Mouse (Mus musculus) embryonic facial prominence, embryonic 13.5 days (tissue): Measurements from ENCODE around the gene Aimp2. TPM values are rescaled to one million over a fixed set of nuclear protein-coding genes. Genes with fewer than 3 reads are reported as not detected.

ENCODE experiments used
- ATAC-seq: fragments of 200-750 bp; cut with Nextera tagmentation; 2 replicates; pipeline ENCODE4 v1.8.0; 2017; ENCODE audit warnings: low read depth; ENCODE audit not compliant: insufficient number of reproducible peaks, insufficient read depth, low FRiP score, low TSS enrichment
- H3K27ac ChIP-seq: fragments of 300-500 bp; sonication (generic); 2 replicates; pipeline ENCODE4 v1.5.1; 2015; ENCODE audit warnings: moderate library complexity, mild to moderate bottlenecking, inconsistent platforms
- H3K27me3 ChIP-seq: fragments of 300-500 bp; sonication (generic); 2 replicates; pipeline ENCODE4 v1.6.1; 2015; ENCODE audit warnings: mild to moderate bottlenecking, inconsistent platforms
- H3K36me3 ChIP-seq: fragments of 300-500 bp; sonication (generic); 2 replicates; pipeline ENCODE4 v1.6.1; 2015; ENCODE audit warnings: mild to moderate bottlenecking, inconsistent platforms
- H3K4me1 ChIP-seq: fragments of 300-500 bp; sonication (generic); 2 replicates; pipeline ENCODE4 v1.6.1; 2015; ENCODE audit warnings: inconsistent platforms
- H3K4me2 ChIP-seq: fragments of 300-500 bp; sonication (generic); 2 replicates; pipeline ENCODE4 v1.6.1; 2015; ENCODE audit warnings: moderate library complexity, mild to moderate bottlenecking, inconsistent platforms
- H3K4me3 ChIP-seq: fragments of 300-500 bp; sonication (generic); 2 replicates; pipeline ENCODE4 v1.5.1; 2015; ENCODE audit warnings: mild to moderate bottlenecking, inconsistent platforms
- H3K9ac ChIP-seq: fragments of 300-500 bp; sonication (generic); 2 replicates; pipeline ENCODE4 v1.6.1; 2015; ENCODE audit warnings: mild to moderate bottlenecking, inconsistent platforms
- H3K9me3 ChIP-seq: fragments of 300-500 bp; sonication (generic); 2 replicates; pipeline ENCODE4 v1.6.1; 2016; ENCODE audit warnings: inconsistent platforms
- WGBS: fragments of 180-500 bp; shearing (Covaris S2); methylation state at CpG from one replicate; pipeline ENCODE4 v1.1.7; 2015; ENCODE audit warnings: mixed read lengths; 5-methylcytosine and 5-hydroxymethylcytosine counted together
- polyA plus RNA-seq: library from polyadenylated mRNA; unstranded; fragments of >200 nt; fragmentation: Nextera tagmentation; extraction: Ambion mirVana; gene quantifications from 2 replicates; pipeline ENCODE4 v1.2.1, GENCODE M21; 2015

Aimp2 gene
- polyA plus RNA-seq, 1 experiment from 2014 or later: 95.4 TPM

DNA sequence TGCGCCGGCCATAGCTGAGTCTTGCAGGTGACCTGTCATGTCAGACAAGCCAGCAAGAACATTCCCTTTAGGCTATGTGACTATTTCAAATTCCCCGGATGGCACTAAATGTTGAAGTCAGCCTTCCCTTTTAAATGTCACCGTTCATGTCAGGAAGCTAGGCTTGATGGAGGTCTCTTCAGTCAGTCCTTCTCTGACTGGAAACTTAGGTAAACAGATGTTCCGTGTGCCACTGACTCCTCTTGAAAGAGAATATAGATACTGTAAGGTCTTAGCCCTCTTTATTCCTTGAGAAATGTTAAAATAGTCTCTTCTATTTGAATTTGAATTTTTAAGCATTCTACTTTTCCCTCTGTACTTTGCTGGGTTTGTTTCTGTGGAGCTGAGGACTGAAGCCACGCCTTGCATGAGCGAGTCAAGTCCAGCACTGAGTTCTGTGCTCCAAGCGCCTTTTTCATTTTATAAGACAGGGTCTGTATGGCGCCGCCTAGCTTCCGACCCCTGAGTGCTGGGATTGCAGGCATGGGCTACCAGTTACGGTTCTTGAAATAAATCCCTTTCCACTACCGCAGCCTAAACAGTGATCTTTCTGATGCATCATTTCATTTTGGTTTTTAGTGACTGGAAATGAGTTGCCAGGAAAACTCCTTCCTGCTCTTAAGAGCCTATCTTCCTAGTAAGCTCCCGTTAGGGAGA lies 11.9 kb downstream of the Aimp2 start, which contains the start of gene Ankrd61:
TSS of gene Ankrd61 (minus strand) at position 51 of the 696 bp plus-strand sequence.
- Histone ChIP-seq H3K27ac (no peak within 1 kb of the TSS), H3K4me2 (no peak within 1 kb of the TSS), H3K4me1 (no peaks in the 10 kb centered on the region), H3K36me3 (peaks cover 75% of the 10 kb centered on the region), H3K9me3 (no peaks in the 10 kb centered on the region), H3K4me3 (no peak within 1 kb of the TSS), H3K27me3 (no peaks in the 10 kb centered on the region), H3K9ac (no peak within 1 kb of the TSS)
- 83% methylated on average over 14 of the region's 14 CpGs for WGBS
- ATAC-seq: no peak

DNA sequence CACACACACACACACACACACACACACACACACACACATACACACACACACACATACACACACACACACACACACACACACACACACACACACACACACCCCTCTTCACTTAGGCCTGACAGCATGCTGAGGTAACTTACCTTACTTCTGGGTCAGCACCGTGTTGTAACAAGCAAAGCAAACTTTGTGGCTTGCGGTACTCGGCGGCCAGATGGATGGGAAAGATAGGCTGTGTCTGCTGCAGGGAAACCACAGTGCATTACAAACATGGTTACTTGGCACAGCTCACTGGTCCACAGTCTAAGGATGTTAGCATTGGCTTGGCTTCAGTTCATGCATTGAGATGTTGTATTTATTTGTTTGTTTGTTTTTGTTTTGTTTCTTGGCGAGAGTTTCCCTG lies 16.3 kb downstream of the Aimp2 start:
- WGBS: 70% methylated on average over 5 of the region's 5 CpGs

DNA sequence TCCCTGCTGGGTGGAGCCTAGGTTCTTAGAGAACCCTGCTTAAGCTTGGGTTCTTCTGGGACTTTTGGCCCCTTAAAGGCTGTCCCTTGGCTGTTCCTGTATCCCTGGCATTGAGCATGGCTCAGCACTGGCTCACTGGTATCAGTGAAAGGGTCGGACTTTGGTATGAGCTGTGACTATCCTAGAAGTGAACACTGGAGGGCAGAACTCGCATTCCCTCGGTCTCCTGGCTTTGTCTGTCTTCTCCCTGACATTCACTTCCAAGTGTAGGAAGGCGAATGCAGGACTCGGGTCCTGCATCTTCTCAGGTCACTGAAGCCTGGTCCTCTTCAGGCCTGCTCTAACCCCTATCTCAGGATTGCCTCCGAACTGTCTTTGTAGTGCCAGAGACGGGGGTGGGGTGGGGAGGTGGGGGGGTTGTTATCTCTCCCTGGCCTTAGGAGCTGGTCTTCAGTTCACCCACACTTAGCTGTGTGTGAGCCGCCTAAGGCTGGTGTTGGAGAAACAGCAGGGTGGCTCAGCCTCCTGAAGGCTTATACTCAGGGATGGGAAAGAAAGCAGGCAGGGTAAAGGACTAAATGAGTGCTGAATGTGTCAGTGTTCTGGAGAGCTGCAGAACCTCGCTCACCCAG lies 17.3 kb downstream of the Aimp2 start:
- WGBS: 73% methylated on average over 9 of the region's 9 CpGs
- no peaks in the 10 kb centered on the region for H3K9me3 ChIP-seq
- H3K4me3 ChIP-seq: no peak overlapping the region
- H3K36me3 ChIP-seq: peaks cover 78% of the 10 kb centered on the region
- H3K4me2 ChIP-seq: no peak overlapping the region
- H3K27ac ChIP-seq: no peak overlapping the region
- no peak for ATAC-seq
- no peak overlapping the region for H3K9ac ChIP-seq
- no peaks in the 10 kb centered on the region for H3K27me3 ChIP-seq
- H3K4me1 ChIP-seq: no peaks in the 10 kb centered on the region

More for the DNA sequence above, 16.3 kb downstream of the Aimp2 start:
- no peaks in the 10 kb centered on the region for H3K9me3 ChIP-seq
- H3K9ac ChIP-seq: no peak overlapping the region
- peaks cover 78% of the 10 kb centered on the region for H3K36me3 ChIP-seq
- no peak overlapping the region for H3K27ac ChIP-seq
- H3K27me3 ChIP-seq: no peaks in the 10 kb centered on the region
- H3K4me3 ChIP-seq: no peak overlapping the region
- no peak overlapping the region for H3K4me2 ChIP-seq
- H3K4me1 ChIP-seq: no peaks in the 10 kb centered on the region
- ATAC-seq: no peak

DNA sequence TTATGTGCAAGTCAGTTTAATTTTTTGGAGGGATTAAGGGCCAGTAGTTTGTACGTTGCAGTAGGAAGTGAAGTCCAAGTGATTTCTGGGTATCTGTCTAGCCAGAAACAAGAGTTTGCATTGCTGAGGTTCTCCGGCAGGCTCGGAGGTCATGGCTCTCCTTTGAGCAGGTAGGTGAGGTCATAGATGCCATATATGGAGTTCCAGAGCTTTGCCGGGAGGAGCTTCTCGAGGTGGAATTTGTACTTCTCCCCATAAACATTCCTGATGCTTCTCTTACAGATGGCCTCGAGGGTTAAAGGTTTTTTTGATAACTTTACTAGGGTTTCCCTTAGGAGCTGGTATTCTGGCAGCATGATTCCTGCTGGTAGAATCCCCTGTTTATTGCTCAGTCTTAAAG lies 18.9 kb downstream of the Aimp2 start:
- Histone ChIP-seq H3K9me3 (no peaks in the 10 kb centered on the region), H3K4me3 (no peak overlapping the region), H3K4me1 (no peaks in the 10 kb centered on the region), H3K9ac (no peak overlapping the region), H3K4me2 (no peak overlapping the region), H3K36me3 (peaks cover 85% of the 10 kb centered on the region), H3K27me3 (no peaks in the 10 kb centered on the region), H3K27ac (no peak overlapping the region)
- ATAC-seq: no peak
- WGBS: 79% methylated on average over 6 of the region's 6 CpGs

DNA sequence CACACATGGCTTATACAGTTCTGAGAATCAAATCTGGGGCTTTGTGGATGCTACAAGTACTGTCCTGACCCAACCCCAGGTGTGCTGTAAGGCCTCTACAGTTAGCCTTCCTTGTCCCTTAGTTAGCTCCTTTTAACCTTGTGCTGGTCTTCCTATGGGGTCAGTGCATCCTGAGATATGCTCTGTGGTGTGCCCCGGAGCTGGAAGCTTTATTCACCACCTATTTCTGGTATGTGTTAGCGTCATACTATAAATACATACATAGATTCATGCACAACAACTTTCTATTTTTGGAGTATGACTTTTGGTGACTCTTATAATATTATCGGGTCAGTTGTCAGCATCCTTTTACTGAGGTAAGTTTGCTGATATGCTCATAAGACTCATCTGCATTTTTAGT lies 24.4 kb downstream of the Aimp2 start:
- H3K4me3 ChIP-seq: no peak overlapping the region
- no peaks in the 10 kb centered on the region for H3K27me3 ChIP-seq
- no peak overlapping the region for H3K27ac ChIP-seq
- no peak overlapping the region for H3K9ac ChIP-seq
- H3K4me1 ChIP-seq: no peaks in the 10 kb centered on the region
- ATAC-seq: no peak
- no peaks in the 10 kb centered on the region for H3K9me3 ChIP-seq
- no peak overlapping the region for H3K4me2 ChIP-seq
- peaks cover 97% of the 10 kb centered on the region for H3K36me3 ChIP-seq
- 95% methylated on average over 3 of the region's 3 CpGs for WGBS

DNA sequence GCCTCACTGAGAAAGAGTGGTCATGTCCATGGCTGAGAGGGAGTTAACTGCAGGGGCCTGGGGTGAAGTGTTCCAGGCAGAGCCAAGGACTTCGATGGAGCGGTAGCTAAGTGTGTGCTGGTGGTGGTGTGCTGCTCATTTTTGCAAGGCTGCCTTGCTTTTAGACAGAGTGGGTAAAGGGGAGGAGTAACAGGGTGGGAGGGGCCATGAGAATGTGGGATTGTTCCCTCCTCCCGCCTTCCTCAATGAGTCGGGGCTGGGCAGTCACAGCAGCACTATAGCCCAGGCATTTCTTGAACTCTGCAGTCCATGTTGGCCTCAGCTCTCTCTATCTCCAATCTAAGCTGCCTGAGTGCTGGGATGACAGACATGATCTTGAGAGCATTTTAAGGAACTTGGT lies 35.1 kb downstream of the Aimp2 start:
- H3K36me3 ChIP-seq: peaks cover 72% of the 10 kb centered on the region

DNA sequence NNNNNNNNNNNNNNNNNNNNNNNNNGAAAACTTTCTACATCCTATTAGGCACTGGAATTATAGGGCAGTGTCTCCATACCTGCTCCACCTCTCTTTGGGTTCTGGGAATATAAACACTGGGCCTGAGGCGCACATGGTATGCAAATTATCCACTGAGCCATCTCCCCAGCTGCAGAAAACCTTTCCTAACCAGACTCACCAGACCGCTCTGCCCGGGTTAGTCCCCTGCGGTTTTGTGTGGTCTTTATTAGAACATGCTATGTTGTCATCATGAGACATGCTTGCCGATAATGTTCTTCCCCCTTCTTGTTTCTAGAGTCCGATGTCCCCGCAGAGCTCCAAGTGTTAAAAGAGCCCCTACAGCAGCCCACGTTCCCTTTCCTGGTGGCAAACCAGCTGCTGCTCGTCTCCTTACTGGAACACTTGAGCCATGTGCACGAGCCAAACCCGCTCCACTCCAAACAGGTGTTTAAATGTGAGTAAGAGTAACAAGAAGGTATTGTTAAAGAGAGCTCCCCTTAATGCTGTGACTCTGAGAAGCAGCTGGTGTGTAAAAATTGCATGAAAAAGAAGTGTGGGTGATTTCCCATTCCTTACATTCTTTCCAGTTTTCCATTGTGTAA lies 38.0 kb downstream of the Aimp2 start:
- H3K36me3 ChIP-seq: peaks cover 44% of the 10 kb centered on the region
- no peaks in the 10 kb centered on the region for H3K4me1 ChIP-seq
- no peak overlapping the region for H3K4me3 ChIP-seq
- WGBS: 83% methylated on average over 11 of the region's 11 CpGs
- no peak overlapping the region for H3K4me2 ChIP-seq
- H3K27me3 ChIP-seq: no peaks in the 10 kb centered on the region
- no peaks in the 10 kb centered on the region for H3K9me3 ChIP-seq
- no peak for ATAC-seq
- H3K9ac ChIP-seq: no peak overlapping the region
- H3K27ac ChIP-seq: no peak overlapping the region

More for the DNA sequence above, 35.1 kb downstream of the Aimp2 start:
- WGBS: 79% methylated on average over 4 of the region's 4 CpGs
- Histone ChIP-seq H3K9me3 (no peaks in the 10 kb centered on the region), H3K27me3 (no peaks in the 10 kb centered on the region), H3K27ac (no peak overlapping the region), H3K4me3 (no peak overlapping the region), H3K4me2 (no peak overlapping the region), H3K9ac (no peak overlapping the region), H3K4me1 (no peaks in the 10 kb centered on the region)
- ATAC-seq: no peak

Other genes with a start within 250 kb of the Aimp2 start
- gene Usp42, start 177.6 kb downstream of the Aimp2 start, polyA plus RNA-seq: 24.2 and 27.2 TPM in 2 replicates
- gene Eif2ak1, start 92.1 kb downstream of the Aimp2 start, polyA plus RNA-seq: 42.5 and 43.2 TPM in 2 replicates
- 0.29 and 0.48 TPM in 2 replicates for gene Ankrd61, start 12.2 kb downstream of the Aimp2 start, polyA plus RNA-seq
- 29.4 and 33.0 TPM in 2 replicates for gene Pms2, start 117 bp upstream of the Aimp2 start, polyA plus RNA-seq
- 0.98 and 1.0 TPM in 2 replicates for gene Gm42421, start 18.3 kb upstream of the Aimp2 start, polyA plus RNA-seq
- 0.52 and 0.88 TPM in 2 replicates for gene Rsph10b, start 23.2 kb upstream of the Aimp2 start, polyA plus RNA-seq
- 79.6 and 82.0 TPM in 2 replicates for gene Ccz1, start 105.0 kb upstream of the Aimp2 start, polyA plus RNA-seq
- 0.58 TPM in 1 of 2 replicates, not detected in the other for gene Ocm, start 116.8 kb upstream of the Aimp2 start, polyA plus RNA-seq
- 4.8 and 5.2 TPM in 2 replicates for gene Lmtk2, start 190.6 kb upstream of the Aimp2 start, polyA plus RNA-seq